Mouse (Mus musculus) monocyte, adult 2 months (primary cell): ENCODE measurements around the gene Strap.

Source experiments
- DNase-seq, 2 experiments: peaks; one replicate each; pipeline ENCODE4 v3.0.0; 2022; ENCODE audit warnings: low spot score in 2 of 2, low read depth in 1 of 2

Gene Strap

GRCm38 (mm10) chr6:137773637-137774028, 38.8 kb downstream of the Strap start:
- DNase-seq, result no peak

GRCm38 (mm10) chr6:137774166-137774565, 39.3 kb downstream of the Strap start:
- DNase-seq, result no peak

- DNase-seq, result no peak
Observed at GRCm38 (mm10) chr6:137775159-137775558, 40.3 kb downstream of the Strap start.

GRCm38 (mm10) chr6:137776981-137777380, 42.1 kb downstream of the Strap start:
- DNase-seq, result no peak

GRCm38 (mm10) chr6:137783899-137784637, 49.2 kb downstream of the Strap start:
- no peak for DNase-seq

- no peak for DNase-seq
Observed at GRCm38 (mm10) chr6:137788976-137789590, 54.2 kb downstream of the Strap start.

GRCm38 (mm10) chr6:137789658-137790057, 54.8 kb downstream of the Strap start:
- DNase-seq, result no peak

GRCm38 (mm10) chr6:137795494-137795893, 60.6 kb downstream of the Strap start:
- no peak for DNase-seq

GRCm38 (mm10) chr6:137796596-137797567, 62.0 kb downstream of the Strap start:
- DNase-seq, result no peak

GRCm38 (mm10) chr6:137799253-137799652, 64.4 kb downstream of the Strap start:
- DNase-seq, result no peak
